Mouse (Mus musculus): ENCODE measurements around the gene Cacnb4. TPM values are rescaled to one million over a fixed set of nuclear protein-coding genes. Genes with fewer than 3 reads are reported as not detected.

The Cacnb4 gene
- total RNA-seq, 2 experiments from 2014 or later: not detected

DNA sequence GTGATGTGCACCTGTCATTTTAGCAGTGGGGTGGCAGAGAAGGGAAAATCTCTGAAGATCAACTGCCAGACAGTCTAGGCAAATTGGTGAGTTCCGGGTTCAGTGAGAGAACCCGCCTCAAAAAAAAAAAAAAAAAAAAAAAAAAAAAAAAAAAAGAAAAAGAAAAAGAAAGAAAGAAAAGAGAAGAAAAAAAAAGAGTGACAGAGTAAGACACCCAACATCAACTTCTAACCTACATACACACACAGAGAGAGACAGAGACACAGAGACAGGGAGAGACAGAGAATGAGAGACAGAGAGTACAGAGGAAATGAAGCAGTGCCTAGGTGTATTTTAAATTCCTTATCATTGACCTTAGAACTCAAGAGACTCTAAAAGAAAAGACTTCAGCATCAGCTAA, 146.1 kb downstream of the Cacnb4 start:
- ATAC-seq (ENCODE audit: poor library complexity, severe bottlenecking): no peak

GRCm38 (mm10) chr2:52529245-52529644, 147.4 kb downstream of the Cacnb4 start:
- ATAC-seq (ENCODE audit: poor library complexity, severe bottlenecking): peak; percentile 58; the same call in 1 of the 2 replicates

- ATAC-seq (ENCODE audit: poor library complexity, severe bottlenecking): peak; percentile 34; the same call in 1 of the 2 replicates
Observed at GRCm38 (mm10) chr2:52525876-52526592, 150.6 kb downstream of the Cacnb4 start.

DNA sequence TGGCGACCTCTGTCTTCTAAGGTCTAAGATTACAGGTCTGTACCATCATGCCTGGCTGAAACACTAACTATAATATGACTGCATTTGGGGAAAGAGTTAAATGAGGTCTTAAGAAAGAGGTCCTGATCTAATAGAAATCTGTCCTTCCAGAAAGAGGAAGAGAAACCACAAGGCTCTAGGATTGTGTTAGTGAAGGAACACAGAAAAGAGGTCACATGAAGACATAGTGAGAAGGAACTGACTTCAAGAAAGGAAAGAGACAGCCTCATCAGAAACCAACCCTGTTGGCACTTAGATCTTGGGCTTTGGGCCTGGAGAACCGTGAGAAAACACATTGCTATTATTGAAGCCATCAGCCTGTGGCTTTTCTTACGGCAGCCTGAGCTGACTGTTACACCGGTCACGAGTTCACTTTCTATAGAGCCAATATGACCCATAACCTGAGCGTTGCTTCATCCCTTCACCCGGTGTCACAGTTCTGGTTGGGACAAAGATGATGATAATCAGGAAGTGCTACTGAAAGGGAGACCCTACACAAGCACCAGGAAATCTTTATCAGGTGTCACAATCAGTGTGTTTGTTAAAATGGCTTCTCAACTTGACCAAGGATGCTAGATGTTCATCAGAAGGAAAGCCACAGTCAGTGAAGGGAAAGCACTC, 153.4 kb downstream of the Cacnb4 start:
- peak; percentile 80 for ATAC-seq (ENCODE audit: poor library complexity, severe bottlenecking)

DNA sequence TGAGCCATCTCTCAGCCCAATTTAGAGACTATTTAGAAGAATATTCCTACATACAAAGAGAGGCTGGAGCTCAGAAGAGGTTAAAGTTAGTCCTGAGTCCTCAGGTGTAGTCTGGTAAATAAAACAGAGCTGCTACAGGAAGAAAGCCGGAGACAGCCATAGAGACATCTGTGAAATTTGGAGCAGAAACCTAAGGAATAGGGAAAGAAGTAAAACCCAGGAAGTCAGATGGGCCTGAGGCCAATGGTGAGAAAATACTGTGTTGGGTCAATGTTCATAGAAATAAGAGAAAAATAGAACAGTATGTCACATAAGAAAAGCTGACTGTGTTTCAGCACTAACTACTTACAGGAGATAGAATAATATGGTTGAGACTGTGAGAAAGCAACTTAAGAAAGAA, 155.6 kb downstream of the Cacnb4 start:
- no peak for ATAC-seq (ENCODE audit: poor library complexity, severe bottlenecking)

DNA sequence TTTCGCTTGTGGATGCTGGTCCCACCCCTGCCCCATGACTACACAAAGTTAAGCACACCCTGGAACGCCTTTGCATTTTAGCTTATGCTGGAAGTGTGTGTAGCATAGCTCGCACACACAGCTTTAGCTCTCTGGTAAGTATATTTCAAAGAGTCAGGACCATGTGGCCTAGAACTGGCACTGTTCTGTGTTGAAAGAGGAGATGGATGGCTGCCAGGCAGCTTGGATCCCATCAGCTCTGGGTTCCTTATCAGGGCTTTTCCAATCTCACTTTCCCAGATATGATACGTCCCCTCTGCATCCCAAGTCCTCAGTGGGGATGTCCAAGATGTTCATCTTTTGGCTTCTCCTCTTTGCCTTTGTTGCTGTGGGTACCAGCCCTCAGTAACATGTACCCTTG, 157.9 kb downstream of the Cacnb4 start:
- no peak for ATAC-seq (ENCODE audit: poor library complexity, severe bottlenecking)

- ATAC-seq (ENCODE audit: poor library complexity, severe bottlenecking): no peak
Observed at GRCm38 (mm10) chr2:52516534-52516933, 160.1 kb downstream of the Cacnb4 start.

DNA sequence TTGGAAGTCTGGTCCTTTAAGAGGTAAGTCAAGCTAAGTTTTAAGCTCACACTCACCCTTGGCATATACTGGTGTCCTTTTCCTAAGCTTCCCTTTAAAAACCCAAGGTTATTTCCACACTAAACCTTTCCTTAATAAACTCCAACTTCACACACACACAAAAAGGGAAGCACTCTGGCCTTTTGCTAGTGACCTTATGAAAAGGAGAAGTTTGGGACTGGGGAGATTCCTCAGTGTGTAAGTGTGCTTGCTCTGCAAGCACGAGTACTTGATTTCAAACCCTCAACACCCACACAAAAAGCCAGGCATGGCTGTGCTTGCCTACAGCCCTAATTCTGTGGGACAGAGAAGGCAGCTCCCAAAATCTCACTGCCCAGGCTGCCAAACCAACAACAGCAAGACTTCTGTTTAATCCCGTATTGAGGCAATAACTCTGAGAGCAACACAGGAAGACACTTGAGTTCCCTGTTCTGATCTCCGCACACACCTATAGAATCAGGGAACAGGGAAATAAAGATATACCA, 163.7 kb downstream of the Cacnb4 start:
- peak; percentile 87 for ATAC-seq (ENCODE audit: poor library complexity, severe bottlenecking)

GRCm38 (mm10) chr2:52512206-52512605, 164.4 kb downstream of the Cacnb4 start:
- ATAC-seq (ENCODE audit: poor library complexity, severe bottlenecking): no peak

GRCm38 (mm10) chr2:52511799-52512198, 164.8 kb downstream of the Cacnb4 start:
- ATAC-seq (ENCODE audit: poor library complexity, severe bottlenecking): no peak

DNA sequence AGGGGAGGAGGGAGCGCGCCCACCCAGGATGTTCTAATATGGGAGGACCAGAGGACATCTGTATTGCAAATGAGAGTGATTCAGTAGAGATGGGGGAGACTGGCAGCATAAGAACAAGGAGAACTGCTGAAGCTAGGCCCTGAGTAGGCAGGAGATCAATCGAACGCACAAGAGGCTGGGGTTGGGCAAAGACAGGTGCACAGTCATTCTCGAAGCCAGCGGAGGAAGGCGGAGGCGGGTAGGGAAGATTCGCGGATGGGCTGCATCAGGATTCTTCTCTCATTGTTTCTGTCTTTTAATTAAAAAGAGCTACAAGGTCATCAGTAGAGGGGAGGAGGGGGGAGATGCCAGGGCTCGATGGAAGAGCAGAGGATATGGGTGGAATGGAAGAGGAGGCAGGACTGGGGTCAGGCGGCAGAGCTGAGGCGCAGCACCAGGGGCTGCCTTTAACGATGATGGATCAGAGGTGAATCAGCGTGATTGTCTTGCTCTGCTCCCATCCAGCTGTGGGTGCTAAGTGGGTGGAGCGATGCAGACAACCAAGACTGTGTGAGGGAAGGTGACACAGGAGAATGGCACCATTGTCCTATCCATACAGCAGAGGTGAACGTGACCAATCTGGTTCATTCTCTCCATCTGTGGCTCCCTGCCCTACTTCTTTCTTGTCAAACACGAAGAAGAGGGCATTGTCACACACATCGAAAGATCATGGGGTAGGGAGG, 166.7 kb downstream of the Cacnb4 start:
- no peak for ATAC-seq (ENCODE audit: poor library complexity, severe bottlenecking)

DNA sequence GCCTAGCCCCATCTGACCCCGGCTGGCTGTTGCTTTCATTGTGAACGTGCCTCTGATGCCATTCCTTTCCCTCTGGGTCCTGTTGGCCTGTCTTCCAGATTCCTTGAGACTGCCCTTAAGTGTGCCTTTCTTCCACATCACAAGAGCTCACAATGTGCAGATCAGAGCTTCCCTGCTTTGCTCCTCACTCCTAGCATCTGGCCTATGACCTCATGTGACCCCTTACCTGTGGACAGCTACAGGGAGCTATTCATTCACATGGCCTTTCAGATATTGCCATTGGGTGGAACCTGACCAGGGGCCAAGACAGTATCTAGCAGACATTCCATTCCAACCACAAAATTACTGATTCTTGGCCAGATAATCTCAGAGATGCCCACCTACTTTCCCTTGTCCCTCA, 171.5 kb downstream of the Cacnb4 start:
- ATAC-seq (ENCODE audit: poor library complexity, severe bottlenecking): no peak

DNA sequence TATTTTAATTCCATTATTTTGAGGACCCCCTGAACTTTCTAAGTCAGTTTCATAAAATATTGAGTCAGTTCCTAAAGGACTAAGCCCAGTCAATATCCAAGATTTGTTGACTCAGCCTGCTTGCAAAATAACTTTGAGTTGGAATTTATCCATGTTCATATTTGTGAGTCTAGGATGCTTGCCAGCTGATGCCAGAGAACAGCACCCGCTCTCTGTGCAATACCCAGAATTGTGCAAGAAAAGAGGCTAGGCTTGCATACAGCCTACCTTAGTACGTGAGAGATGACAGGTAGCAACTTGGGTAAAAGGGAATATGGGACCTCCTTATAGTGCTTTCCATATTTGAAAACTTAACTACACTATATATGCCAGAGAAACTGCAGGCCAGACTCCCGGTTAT, 171.9 kb downstream of the Cacnb4 start:
- no peak for ATAC-seq (ENCODE audit: poor library complexity, severe bottlenecking)

DNA sequence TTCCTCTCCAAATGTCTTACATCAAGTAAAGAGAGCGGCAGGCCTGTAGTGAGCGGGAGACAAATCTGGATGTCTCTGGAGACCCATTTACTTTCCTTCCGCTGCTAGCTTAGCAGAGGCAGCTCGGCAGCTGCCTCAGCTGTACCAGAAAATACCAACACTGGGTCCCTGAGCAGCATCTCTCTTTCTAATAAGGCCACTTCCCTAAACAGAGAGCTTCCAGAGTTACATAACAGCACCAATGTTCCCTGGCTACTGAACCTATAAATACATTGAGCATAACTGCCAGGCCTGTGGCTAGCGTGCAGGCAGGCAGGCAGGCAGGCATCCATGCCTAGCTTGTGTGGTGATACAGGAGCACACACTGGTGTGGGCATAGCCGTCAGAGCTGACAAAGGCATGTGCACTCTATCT, 176.8 kb downstream of the Cacnb4 start:
- ATAC-seq (ENCODE audit: poor library complexity, severe bottlenecking): peak; percentile 91

DNA sequence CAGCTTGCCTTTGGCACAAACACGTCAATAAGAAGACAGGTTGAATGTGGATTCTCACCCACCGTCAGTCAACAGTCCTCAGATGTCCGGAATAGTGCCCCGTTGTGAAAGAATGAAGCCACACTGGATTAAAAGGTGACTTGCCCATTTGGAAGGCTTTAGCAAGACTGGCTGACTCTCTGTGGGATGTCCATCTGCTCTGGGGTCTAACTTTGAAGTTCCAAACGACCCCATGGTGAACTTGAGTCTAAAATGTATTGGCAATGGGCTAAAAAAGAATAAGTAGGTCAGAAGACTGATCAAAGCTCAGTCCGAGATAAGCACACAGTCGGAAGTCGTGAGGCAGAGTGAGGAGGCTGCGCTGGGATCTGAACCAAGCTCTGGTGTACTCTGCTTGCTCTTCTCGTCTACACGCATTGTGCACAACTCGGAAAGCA, 177.5 kb downstream of the Cacnb4 start:
- no peak for ATAC-seq (ENCODE audit: poor library complexity, severe bottlenecking)

GRCm38 (mm10) chr2:52495097-52495694, 181.4 kb downstream of the Cacnb4 start:
- no peak for ATAC-seq (ENCODE audit: poor library complexity, severe bottlenecking)

GRCm38 (mm10) chr2:52494274-52494673, 182.4 kb downstream of the Cacnb4 start:
- peak; percentile 79 for ATAC-seq (ENCODE audit: poor library complexity, severe bottlenecking)

GRCm38 (mm10) chr2:52492867-52493266, 183.8 kb downstream of the Cacnb4 start:
- no peak for ATAC-seq (ENCODE audit: poor library complexity, severe bottlenecking)

GRCm38 (mm10) chr2:52489840-52490239, 186.8 kb downstream of the Cacnb4 start:
- no peak for ATAC-seq (ENCODE audit: poor library complexity, severe bottlenecking)

- peak; percentile 72 for ATAC-seq (ENCODE audit: poor library complexity, severe bottlenecking)
Observed at GRCm38 (mm10) chr2:52483496-52483895, 193.1 kb downstream of the Cacnb4 start.

DNA sequence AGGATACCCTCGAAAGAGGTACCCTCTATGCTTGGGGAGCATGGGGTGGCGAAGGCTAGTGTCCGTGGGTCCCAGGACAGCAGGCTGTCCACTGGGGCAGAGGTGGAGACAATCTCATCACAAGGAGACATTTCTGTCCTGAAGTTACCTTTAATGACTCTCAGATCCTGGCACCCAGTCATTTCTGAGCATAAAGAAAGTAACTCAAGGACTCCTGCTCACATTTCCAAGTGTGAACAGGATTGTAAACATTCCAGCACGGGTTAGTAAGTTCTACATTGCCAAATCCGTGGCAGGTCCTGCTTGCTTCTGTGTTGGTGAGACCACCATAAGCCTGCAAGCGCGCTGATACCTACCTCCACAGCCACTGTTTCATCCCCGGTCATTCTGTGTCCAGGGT, 196.2 kb downstream of the Cacnb4 start:
- no peak for ATAC-seq (ENCODE audit: poor library complexity, severe bottlenecking)

Data from megakaryocyte, adult 5-6 weeks (primary cell).